Mouse (Mus musculus): ENCODE data around the gene Pbx3. TPM values are rescaled to one million over a fixed set of nuclear protein-coding genes. Genes with fewer than 3 reads are reported as not detected.

Pbx3 gene
- total RNA-seq, 2 experiments from 2014 or later, result 16.4 to 18.6 TPM

- DNase-seq (ENCODE audit: extremely low spot score in 1 of 2, low spot score in 2 of 2), result no peak
- intact Hi-C loops (cut with DNase I), result no loop called here
These were observed 20.9 kb downstream of the Pbx3 start for GRCm38 (mm10) chr2:34352006-34352405.

GRCm38 (mm10) chr2:34347096-34347495 lies 25.8 kb downstream of the Pbx3 start:
- intact Hi-C loops (cut with DNase I), result no loop called here

GRCm38 (mm10) chr2:34298664-34299063 lies 74.3 kb downstream of the Pbx3 start:
- no peak for DNase-seq (ENCODE audit: extremely low spot score in 1 of 2, low spot score in 2 of 2)
- intact Hi-C loops (cut with DNase I), result no loop called here

More at GRCm38 (mm10) chr2:34347096-34347495, 25.8 kb downstream of the Pbx3 start:
- no peak for DNase-seq (ENCODE audit: extremely low spot score in 1 of 2, low spot score in 2 of 2)

- intact Hi-C loops (cut with DNase I), result no loop called here
- no peak for DNase-seq (ENCODE audit: extremely low spot score in 1 of 2, low spot score in 2 of 2)
These were observed 74.7 kb downstream of the Pbx3 start for GRCm38 (mm10) chr2:34298202-34298601.

GRCm38 (mm10) chr2:34289726-34290125 lies 83.2 kb downstream of the Pbx3 start:
- DNase-seq (ENCODE audit: extremely low spot score in 1 of 2, low spot score in 2 of 2), result no peak
- intact Hi-C loops (cut with DNase I), result no loop called here

- DNase-seq (ENCODE audit: extremely low spot score in 1 of 2, low spot score in 2 of 2), result no peak
- intact Hi-C loops (cut with DNase I), result no loop called here
These were observed 88.7 kb downstream of the Pbx3 start for GRCm38 (mm10) chr2:34284239-34284638.

GRCm38 (mm10) chr2:34280996-34281395 lies 91.9 kb downstream of the Pbx3 start:
- intact Hi-C loops (cut with DNase I), result no loop called here
- no peak for DNase-seq (ENCODE audit: extremely low spot score in 1 of 2, low spot score in 2 of 2)

- intact Hi-C loops (cut with DNase I), result no loop called here
- DNase-seq (ENCODE audit: extremely low spot score in 1 of 2, low spot score in 2 of 2), result no peak
These were observed 93.2 kb downstream of the Pbx3 start for GRCm38 (mm10) chr2:34279726-34280125.

- intact Hi-C loops (cut with DNase I), result no loop called here
- DNase-seq (ENCODE audit: extremely low spot score in 1 of 2, low spot score in 2 of 2), result no peak
These were observed 97.2 kb downstream of the Pbx3 start for GRCm38 (mm10) chr2:34275630-34276193.

- no peak for DNase-seq (ENCODE audit: extremely low spot score in 1 of 2, low spot score in 2 of 2)
- intact Hi-C loops (cut with DNase I), result no loop called here
These were observed 110.9 kb downstream of the Pbx3 start for GRCm38 (mm10) chr2:34262046-34262445.

GRCm38 (mm10) chr2:34260653-34261076 lies 112.3 kb downstream of the Pbx3 start:
- intact Hi-C loops (cut with DNase I), result no loop called here
- DNase-seq (ENCODE audit: extremely low spot score in 1 of 2, low spot score in 2 of 2), result no peak

GRCm38 (mm10) chr2:34258256-34258655 lies 114.7 kb downstream of the Pbx3 start:
- intact Hi-C loops (cut with DNase I), result loop anchor here (10.0 kb wide), 1 partner anchor 107 kb away; no protein-coding TSS in a partner anchor
- DNase-seq (ENCODE audit: extremely low spot score in 1 of 2, low spot score in 2 of 2), result no peak

- intact Hi-C loops (cut with DNase I), result loop anchor here (10.0 kb wide), 1 partner anchor 107 kb away; no protein-coding TSS in a partner anchor
- DNase-seq (ENCODE audit: extremely low spot score in 1 of 2, low spot score in 2 of 2), result no peak
These were observed 115.3 kb downstream of the Pbx3 start for GRCm38 (mm10) chr2:34257611-34258010.

- no peak for DNase-seq (ENCODE audit: extremely low spot score in 1 of 2, low spot score in 2 of 2)
- intact Hi-C loops (cut with DNase I), result loop anchor here (10.0 kb wide), 1 partner anchor 109 kb away; no protein-coding TSS in a partner anchor
These were observed 116.9 kb downstream of the Pbx3 start for GRCm38 (mm10) chr2:34256000-34256553.

GRCm38 (mm10) chr2:34253627-34254026 lies 119.3 kb downstream of the Pbx3 start:
- intact Hi-C loops (cut with DNase I), result loop anchor here (10.0 kb wide), 1 partner anchor 111 kb away; no protein-coding TSS in a partner anchor
- DNase-seq (ENCODE audit: extremely low spot score in 1 of 2, low spot score in 2 of 2), result no peak

- intact Hi-C loops (cut with DNase I), result loop anchor here (10.0 kb wide), 1 partner anchor 112 kb away; no protein-coding TSS in a partner anchor
- no peak for DNase-seq (ENCODE audit: extremely low spot score in 1 of 2, low spot score in 2 of 2)
These were observed 119.8 kb downstream of the Pbx3 start for GRCm38 (mm10) chr2:34253111-34253510.

- intact Hi-C loops (cut with DNase I), result loop anchor here (10.0 kb wide), 1 partner anchor 113 kb away; no protein-coding TSS in a partner anchor
These were observed 120.7 kb downstream of the Pbx3 start for GRCm38 (mm10) chr2:34252286-34252685.

GRCm38 (mm10) chr2:34249961-34250658 lies 122.8 kb downstream of the Pbx3 start:
- intact Hi-C loops (cut with DNase I), result loop anchor here (10.0 kb wide), 2 partner anchors 115 to 275 kb away; no protein-coding TSS in a partner anchor
- DNase-seq (ENCODE audit: extremely low spot score in 1 of 2, low spot score in 2 of 2), result no peak

More at GRCm38 (mm10) chr2:34252286-34252685, 120.7 kb downstream of the Pbx3 start:
- no peak for DNase-seq (ENCODE audit: extremely low spot score in 1 of 2, low spot score in 2 of 2)

- DNase-seq (ENCODE audit: extremely low spot score in 1 of 2, low spot score in 2 of 2), result peak; percentile 45 to 61
- intact Hi-C loops (cut with DNase I), result loop anchor here (10.0 kb wide), 1 partner anchor 275 kb away; no protein-coding TSS in a partner anchor
These were observed 123.6 kb downstream of the Pbx3 start for GRCm38 (mm10) chr2:34249141-34249960.
